Mouse (Mus musculus) kidney, postnatal 10 days (tissue): ENCODE results near the gene Tspan11.

Source experiments
- DNase-seq: peaks from one replicate; pipeline ENCODE4 v3.0.0; 2021; ENCODE audit warnings: mixed read lengths

The Tspan11 gene

DNA sequence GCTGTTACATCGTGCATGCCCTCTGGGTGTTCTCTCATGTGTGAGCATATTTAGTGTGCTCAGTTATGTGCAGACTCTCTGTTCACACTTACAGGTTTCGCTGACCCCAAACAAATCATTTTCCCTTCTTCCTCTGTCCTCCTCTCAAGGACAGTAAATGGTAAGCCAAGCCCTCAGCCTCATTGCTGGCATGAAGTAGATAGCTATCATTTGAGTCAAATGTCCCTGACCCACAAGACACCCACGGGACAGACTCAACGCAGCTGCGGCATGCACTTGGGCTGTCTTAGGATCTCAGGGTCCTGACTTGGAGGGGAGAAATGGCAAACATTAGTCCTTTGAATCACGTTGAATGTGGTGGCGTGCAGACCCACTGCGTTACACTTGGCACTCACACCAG lies 55.0 kb downstream of the Tspan11 start:
- DNase-seq: no peak

DNA sequence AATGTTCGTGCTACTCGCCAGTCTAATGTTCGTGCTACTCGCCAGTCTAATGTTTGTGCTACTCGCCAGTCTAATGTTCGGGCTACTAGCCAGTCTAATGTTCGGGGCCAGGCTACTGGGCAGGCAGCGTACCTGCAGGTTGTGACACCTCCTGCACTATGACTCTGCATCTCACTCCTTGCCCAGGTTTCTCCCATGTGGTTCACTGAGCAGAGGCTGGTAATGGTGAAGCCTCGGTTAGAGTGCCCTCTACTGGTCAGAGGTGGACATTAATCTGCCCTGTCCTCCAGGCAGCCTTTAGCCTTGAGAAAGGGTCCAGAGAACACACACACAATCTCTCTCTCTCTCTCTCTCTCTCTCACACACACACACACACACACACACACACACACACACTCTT lies 58.3 kb downstream of the Tspan11 start:
- DNase-seq: peak; percentile 85

GRCm38 (mm10) chr6:127948656-127949055 lies 61.3 kb downstream of the Tspan11 start:
- DNase-seq: no peak

- no peak for DNase-seq
Measured at GRCm38 (mm10) chr6:127949885-127950284, 62.5 kb downstream of the Tspan11 start.

- no peak for DNase-seq
Measured at GRCm38 (mm10) chr6:127953071-127953470, 65.7 kb downstream of the Tspan11 start.

- no peak for DNase-seq
Measured at GRCm38 (mm10) chr6:127956172-127956571, 68.8 kb downstream of the Tspan11 start.

DNA sequence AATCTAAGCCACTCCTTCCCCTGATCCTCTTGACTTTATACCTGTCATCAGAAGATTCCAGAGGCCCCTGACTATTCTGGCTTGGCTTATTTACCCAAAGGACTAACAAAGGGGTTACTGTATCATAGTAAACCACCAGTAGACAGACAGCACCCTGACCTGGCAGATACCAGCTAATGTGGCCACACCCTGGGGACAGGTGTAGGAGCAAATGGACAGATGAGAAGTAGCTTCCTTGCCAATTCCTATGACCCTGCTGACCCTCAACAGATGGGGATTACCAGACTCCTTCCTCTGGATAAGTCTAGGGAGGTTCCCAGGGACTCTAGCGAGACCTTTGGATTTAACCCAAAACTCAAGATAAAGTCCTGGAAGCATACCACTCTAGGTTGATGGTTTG lies 72.8 kb downstream of the Tspan11 start:
- DNase-seq: no peak

- DNase-seq: peak; percentile 35
Measured at GRCm38 (mm10) chr6:127965497-127965896, 78.1 kb downstream of the Tspan11 start.

DNA sequence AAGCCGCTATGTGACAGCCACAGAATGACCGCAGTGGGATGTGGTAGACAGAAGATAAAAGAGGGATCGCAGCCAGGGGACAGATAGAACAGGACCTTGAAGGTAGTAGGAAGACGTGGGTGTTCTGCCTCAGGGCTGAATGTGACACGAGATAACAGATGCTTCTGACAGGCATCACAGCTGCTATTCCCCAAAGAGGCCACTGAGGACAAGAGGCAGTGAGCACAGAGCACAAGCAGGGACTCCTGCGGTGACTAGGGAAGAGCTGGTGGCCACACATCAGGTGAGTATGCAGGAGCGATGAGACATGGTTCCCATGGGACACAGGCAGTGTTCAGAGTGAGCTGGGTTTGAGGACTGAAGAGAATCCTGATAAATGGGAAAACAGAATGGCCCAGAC lies 82.3 kb downstream of the Tspan11 start:
- DNase-seq: no peak

DNA sequence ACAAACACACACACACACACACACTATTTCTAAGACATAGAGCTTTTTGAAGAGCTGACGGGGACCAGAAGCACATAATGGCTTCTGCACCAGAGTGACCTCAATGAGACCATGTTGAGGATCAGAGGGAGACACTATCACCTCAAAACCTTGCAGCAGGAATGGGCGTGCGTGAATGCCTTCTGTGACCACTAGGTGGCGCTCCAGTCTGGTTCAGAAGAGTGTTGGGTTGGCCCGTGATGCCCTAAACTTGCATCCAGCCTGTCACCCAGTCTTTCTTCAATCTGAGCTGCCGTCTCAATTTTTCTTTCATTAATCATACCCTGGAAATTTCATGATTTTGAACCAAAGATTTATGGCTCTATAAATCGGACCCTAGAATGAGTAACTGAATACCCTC lies 82.7 kb downstream of the Tspan11 start:
- peak; percentile 90 for DNase-seq

GRCm38 (mm10) chr6:127970848-127971247 lies 83.5 kb downstream of the Tspan11 start:
- no peak for DNase-seq

DNA sequence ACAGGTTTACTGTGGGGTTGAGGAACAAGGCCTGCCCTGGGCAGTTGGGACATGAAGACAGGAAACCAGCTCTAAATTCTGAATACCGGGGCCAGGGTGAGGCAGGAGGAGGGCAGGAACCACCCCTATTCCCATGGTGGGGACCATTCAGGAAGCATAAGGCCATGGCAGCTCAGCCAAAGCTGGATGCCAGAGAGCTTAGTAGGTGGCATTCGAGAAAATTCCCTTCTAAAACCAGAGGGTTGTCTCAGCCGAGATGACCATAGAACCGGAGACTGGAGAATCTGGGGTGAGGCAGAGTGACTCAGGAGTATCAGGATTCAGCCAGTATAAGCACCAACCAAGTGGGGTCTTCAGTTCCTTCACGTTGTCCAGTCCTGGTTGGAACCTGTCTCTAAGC lies 84.5 kb downstream of the Tspan11 start:
- no peak for DNase-seq

DNA sequence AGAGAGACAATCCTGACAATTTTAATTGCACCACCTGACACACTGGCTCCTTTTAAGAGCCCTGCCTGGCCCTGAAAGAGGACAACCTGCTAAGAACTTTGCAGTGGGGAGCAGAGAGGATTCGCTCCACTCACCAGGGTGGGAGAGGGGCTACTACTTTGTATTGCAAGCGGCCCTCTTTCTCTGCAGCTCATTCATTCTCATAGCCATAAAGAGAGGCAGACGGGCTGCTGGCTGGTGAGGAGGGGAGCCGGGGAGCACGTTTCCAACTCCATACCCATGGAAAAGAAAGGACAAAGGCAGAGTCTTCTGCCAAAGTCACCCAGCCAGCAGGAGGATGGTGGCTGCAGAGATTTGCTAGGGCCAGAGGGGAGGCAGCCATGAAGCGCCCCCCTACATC lies 86.2 kb downstream of the Tspan11 start:
- DNase-seq: no peak

DNA sequence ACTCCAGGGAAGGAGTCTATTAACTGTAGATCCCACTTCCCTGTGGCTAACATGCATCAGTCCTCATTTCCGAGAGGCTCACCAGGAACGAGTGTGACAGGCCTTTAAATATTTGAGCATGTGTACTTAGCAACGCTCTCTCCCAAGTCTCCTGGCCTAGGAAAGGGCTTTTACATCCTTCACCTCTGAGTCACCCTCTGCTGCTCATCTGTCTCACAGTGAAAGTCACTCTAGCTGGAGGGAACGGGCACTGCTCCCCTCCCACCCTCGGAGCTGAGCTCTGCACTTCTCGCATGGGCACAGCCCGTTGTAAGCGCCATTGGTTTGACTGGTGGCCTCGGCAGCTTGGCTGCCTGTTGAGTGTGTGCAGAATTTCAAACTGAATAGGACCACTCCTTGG lies 86.6 kb downstream of the Tspan11 start:
- no peak for DNase-seq

GRCm38 (mm10) chr6:127976695-127977094 lies 89.3 kb downstream of the Tspan11 start:
- DNase-seq: no peak

- DNase-seq: no peak
Measured at GRCm38 (mm10) chr6:127978941-127979340, 91.6 kb downstream of the Tspan11 start.

DNA sequence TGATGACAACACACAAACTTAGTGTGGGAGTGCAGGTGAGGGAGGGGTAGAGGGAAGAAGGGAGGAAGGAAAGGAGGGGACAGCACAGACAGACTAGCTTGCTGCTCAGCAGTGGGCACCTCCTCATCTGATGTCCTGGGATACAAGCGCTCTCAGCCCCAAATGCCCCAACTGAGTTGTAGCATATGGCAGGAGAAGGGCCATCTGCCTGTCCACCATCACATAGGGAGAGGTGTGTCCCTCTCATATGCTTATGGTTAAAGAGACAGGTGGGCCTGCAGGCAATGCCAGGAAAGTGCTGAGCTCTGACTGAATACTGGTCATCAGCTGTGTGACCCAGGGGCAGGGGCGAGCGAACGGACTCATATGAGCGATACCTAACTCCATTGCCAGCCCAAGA lies 92.4 kb downstream of the Tspan11 start:
- DNase-seq: no peak

DNA sequence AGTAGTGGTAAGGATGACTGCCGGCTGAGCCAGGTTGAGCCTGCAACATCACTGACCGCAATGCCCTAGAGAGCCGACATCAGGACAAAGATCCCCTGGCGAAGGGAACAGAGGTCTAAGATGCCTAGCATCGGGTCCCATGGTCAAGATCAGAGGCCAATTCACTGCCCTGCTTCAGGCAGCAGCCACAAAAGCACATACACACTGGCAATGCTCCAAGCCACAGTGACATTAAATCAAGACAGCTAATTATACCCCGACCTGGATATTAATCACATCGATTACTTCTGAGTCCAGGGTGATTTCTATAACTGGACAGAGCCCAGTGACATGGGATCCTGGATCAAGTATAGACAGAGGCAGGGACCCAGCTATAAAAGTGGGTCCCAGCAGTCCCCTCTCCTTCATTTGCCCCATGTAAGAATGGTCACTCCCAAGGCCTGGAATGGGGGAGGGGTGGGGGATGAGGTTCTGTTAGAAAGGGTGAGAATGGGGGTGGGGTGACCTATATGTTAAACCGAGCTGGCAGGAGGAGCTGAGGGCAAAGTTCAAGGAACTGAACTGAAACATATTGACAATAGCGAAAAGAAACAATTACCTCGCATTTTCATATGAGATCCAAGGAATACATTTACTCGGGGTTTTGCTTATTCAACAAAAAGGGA lies 93.1 kb downstream of the Tspan11 start:
- DNase-seq: peak; percentile 39

- peak; percentile 48 for DNase-seq
Measured at GRCm38 (mm10) chr6:127981176-127981575, 93.8 kb downstream of the Tspan11 start.

GRCm38 (mm10) chr6:127986357-127986756 lies 99.0 kb downstream of the Tspan11 start:
- DNase-seq: no peak

- no peak for DNase-seq
Measured at GRCm38 (mm10) chr6:127987374-127987773, 100.0 kb downstream of the Tspan11 start.

DNA sequence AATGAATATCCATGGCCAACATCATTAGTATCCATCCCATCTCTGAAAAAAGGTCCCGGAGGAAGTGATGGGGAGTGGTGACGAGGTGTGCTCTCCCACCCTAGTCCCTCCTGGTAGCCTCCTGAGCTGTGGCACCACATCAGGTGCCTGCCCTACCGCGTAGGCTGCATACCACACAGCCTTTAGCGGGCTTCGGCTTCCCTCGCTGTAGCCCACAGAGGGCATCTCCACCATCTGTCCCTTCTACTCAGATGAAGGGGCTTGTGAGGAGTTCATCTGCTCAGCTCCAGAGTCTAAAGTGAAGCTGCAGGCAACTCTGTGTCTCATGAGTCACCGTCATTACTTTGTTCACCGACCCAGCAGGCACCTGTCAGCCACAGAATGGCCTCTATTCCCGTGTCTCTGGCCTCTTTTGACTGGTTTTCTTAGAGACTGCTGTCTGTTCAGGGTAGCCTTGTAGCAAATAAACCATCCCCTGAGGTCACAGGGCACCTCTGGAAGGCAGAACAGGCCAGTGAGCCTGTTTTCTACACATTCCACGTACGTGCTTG lies 101.6 kb downstream of the Tspan11 start:
- no peak for DNase-seq

DNA sequence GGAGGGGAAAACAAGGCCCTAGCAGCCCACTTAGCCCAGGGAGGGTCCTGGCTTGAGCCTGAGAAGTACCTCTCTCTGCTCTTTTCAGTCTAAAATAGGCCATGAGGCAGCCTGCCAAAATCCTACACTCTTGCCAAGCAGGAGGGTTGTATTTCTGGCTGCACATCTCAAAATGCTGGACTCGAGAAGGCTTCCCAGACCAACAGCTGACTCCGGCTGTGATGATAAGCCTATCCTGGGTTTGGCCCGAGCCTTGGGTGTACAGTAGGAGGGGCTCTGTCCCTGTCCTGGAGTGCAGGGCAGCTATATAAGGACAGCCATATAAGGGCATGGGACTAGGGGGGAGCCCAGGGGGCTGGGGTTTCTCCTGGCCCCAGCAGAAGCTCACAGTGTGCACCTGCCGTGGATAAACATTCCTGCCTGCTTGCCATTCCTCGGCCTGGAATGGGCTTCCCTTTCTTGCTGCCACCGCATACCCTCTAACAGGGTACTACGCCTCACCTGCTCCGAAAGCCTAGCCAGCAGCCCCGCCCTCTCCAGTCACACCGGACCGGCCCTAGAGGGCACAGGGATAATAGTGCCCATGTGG lies 102.3 kb downstream of the Tspan11 start:
- DNase-seq: peak; percentile 89

DNA sequence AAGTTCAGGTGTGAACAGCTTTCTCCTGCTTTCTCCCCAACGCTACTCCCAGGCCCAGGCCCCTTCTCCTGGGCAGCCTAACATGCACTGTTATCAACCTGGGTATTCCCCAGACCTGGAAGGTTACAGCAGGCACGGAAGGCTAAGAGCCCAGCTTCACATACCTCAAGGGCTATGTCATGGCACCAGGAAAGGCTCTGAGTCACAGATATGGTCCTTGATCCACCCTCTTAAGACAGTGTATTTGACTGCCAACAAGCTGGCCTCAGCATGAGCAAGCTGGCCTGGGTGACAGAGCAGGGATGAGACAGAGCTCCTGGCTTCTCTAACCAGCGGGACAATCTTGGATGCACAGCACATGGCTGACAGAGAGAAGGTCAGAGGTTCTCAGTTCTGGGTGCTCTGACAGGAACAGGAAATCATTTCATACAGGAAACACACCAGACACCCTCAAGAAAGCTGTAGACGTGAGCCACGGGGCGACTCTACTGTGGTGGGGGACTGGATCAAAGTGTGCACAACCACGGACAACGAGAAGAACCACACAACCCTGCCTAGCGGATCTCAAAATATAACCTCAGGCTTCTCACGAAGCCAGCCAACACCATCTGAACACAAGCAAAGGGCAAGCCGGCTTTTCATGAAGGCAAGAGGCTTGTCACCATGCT lies 104.3 kb downstream of the Tspan11 start:
- DNase-seq: no peak
